Mouse (Mus musculus): ENCODE data around the gene Serpina3n. TPM values are rescaled to one million over a fixed set of nuclear protein-coding genes. Genes with fewer than 3 reads are reported as not detected.
"Not testable (repeated sequence)": the region's sequence is repeated elsewhere in the genome, so short reads cannot be mapped to it uniquely, and the experiment has no call there.

The Serpina3n gene
- polyA plus RNA-seq, 1 experiment from 2014 or later, result 0.17 TPM

GRCm38 (mm10) chr12:104443716-104444115 is 37.2 kb downstream of the Serpina3n start:
- Histone ChIP-seq H3K9ac (no peak overlapping the region), H3K4me2 (replicated peaks) (no peak overlapping the region), H3K9me3 (replicated peaks) (no peaks in the 10 kb centered on the region), H3K27me3 (peaks cover 15% of the 10 kb centered on the region), H3K4me3 (no peak overlapping the region), H3K36me3 (no peaks in the 10 kb centered on the region), H3K4me1 (no peaks in the 10 kb centered on the region), H3K27ac (no peak overlapping the region)
- 86% methylated on average over 11 of the region's 11 CpGs for WGBS
- ATAC-seq (ENCODE audit: low FRiP score), result no peak

GRCm38 (mm10) chr12:104447056-104447455 is 40.5 kb downstream of the Serpina3n start:
- not testable (repeated sequence) for H3K4me3 ChIP-seq; ATAC-seq (ENCODE audit: low FRiP score); H3K27me3 ChIP-seq; H3K9ac ChIP-seq; H3K36me3 ChIP-seq; H3K4me2 ChIP-seq (replicated peaks); H3K9me3 ChIP-seq (replicated peaks); H3K27ac ChIP-seq; H3K4me1 ChIP-seq
- 80% methylated on average over 25 of the region's 25 CpGs for WGBS

GRCm38 (mm10) chr12:104448099-104448498 is 41.6 kb downstream of the Serpina3n start:
- WGBS, result 36% methylated on average over 13 of the region's 13 CpGs

GRCm38 (mm10) chr12:104450257-104450656 is 43.7 kb downstream of the Serpina3n start:
- WGBS, result 74% methylated on average over 10 of the region's 10 CpGs
- Histone ChIP-seq H3K4me3 (no peak overlapping the region), H3K27ac (no peak overlapping the region), H3K27me3 (0 out of 2 replicates have a peak, but pooled peaks cover 5% of the 10 kb centered on the region), H3K4me1 (no peaks in the 10 kb centered on the region), H3K9me3 (replicated peaks) (no peaks in the 10 kb centered on the region), H3K9ac (no peak overlapping the region), H3K4me2 (replicated peaks) (no peak overlapping the region), H3K36me3 (no peaks in the 10 kb centered on the region)
- no peak for ATAC-seq (ENCODE audit: low FRiP score)

More at GRCm38 (mm10) chr12:104448099-104448498, 41.6 kb downstream of the Serpina3n start:
- H3K36me3 ChIP-seq, result no peaks in the 10 kb centered on the region
- H3K4me1 ChIP-seq, result no peaks in the 10 kb centered on the region
- H3K27ac ChIP-seq, result no peak overlapping the region
- no peak overlapping the region for H3K4me3 ChIP-seq
- no peak overlapping the region; the same call in 1 of the 2 replicates for H3K4me2 ChIP-seq (replicated peaks)
- no peak for ATAC-seq (ENCODE audit: low FRiP score)
- 0 out of 2 replicates have a peak, but pooled peaks cover 2% of the 10 kb centered on the region for H3K27me3 ChIP-seq
- H3K9ac ChIP-seq, result no peak overlapping the region
- H3K9me3 ChIP-seq (replicated peaks), result no peaks in the 10 kb centered on the region

- H3K36me3 ChIP-seq, result no peaks in the 10 kb centered on the region
- H3K4me1 ChIP-seq, result no peaks in the 10 kb centered on the region
- H3K4me3 ChIP-seq, result no peak overlapping the region
- 0 out of 2 replicates have a peak, but pooled peaks cover 5% of the 10 kb centered on the region for H3K27me3 ChIP-seq
- H3K9ac ChIP-seq, result no peak overlapping the region
- WGBS, result 42% methylated on average over 1 of the region's 1 CpGs
- no peak overlapping the region for H3K4me2 ChIP-seq (replicated peaks)
- no peak for ATAC-seq (ENCODE audit: low FRiP score)
- H3K27ac ChIP-seq, result no peak overlapping the region
- H3K9me3 ChIP-seq (replicated peaks), result no peaks in the 10 kb centered on the region
These were observed 46.5 kb downstream of the Serpina3n start for GRCm38 (mm10) chr12:104453002-104453401.

- H3K9me3 ChIP-seq (replicated peaks), result no peaks in the 10 kb centered on the region
- no peak overlapping the region for H3K4me2 ChIP-seq (replicated peaks)
- WGBS, result 73% methylated on average over 6 of the region's 6 CpGs
- H3K4me3 ChIP-seq, result no peak overlapping the region
- H3K27ac ChIP-seq, result no peak overlapping the region
- no peak for ATAC-seq (ENCODE audit: low FRiP score)
- peaks cover 9% of the 10 kb centered on the region; the same call in 1 of the 2 replicates for H3K27me3 ChIP-seq
- no peaks in the 10 kb centered on the region for H3K36me3 ChIP-seq
- H3K9ac ChIP-seq, result no peak overlapping the region
- no peaks in the 10 kb centered on the region for H3K4me1 ChIP-seq
These were observed 52.8 kb downstream of the Serpina3n start for GRCm38 (mm10) chr12:104459377-104459776.

- no peak for ATAC-seq (ENCODE audit: low FRiP score)
- H3K36me3 ChIP-seq, result no peaks in the 10 kb centered on the region
- no peak overlapping the region for H3K4me2 ChIP-seq (replicated peaks)
These were observed 54.8 kb downstream of the Serpina3n start for GRCm38 (mm10) chr12:104461372-104461771.

More at GRCm38 (mm10) chr12:104461372-104461771, 54.8 kb downstream of the Serpina3n start:
- Histone ChIP-seq H3K9me3 (replicated peaks) (no peaks in the 10 kb centered on the region), H3K27ac (no peak overlapping the region), H3K9ac (no peak overlapping the region), H3K4me1 (no peaks in the 10 kb centered on the region), H3K4me3 (no peak overlapping the region), H3K27me3 (peaks cover 20% of the 10 kb centered on the region)
- 33% methylated on average over 8 of the region's 8 CpGs for WGBS

Other genes starting within 250 kb of the Serpina3n start
- gene Serpina3f, start 192.2 kb upstream of the Serpina3n start, polyA plus RNA-seq (2016; fragmentation: Nextera tagmentation; extraction: Ambion mirVana), result 0.14 and 0.34 TPM in 2 replicates
- gene Serpina3g, start 170.5 kb upstream of the Serpina3n start, polyA plus RNA-seq (2016; fragmentation: Nextera tagmentation; extraction: Ambion mirVana), result 0.40 and 0.61 TPM in 2 replicates
- 0.23 and 0.25 TPM in 2 replicates for gene Serpina3i, start 143.6 kb upstream of the Serpina3n start, polyA plus RNA-seq (2016; fragmentation: Nextera tagmentation; extraction: Ambion mirVana)
- not detected in 2 replicates for gene Serpina3j, start 92.2 kb upstream of the Serpina3n start, polyA plus RNA-seq (2016; fragmentation: Nextera tagmentation; extraction: Ambion mirVana)
- gene Serpina3k, start 68.2 kb upstream of the Serpina3n start, polyA plus RNA-seq (2016; fragmentation: Nextera tagmentation; extraction: Ambion mirVana), result not detected in 2 replicates
- gene Serpina3m, start 68.2 kb upstream of the Serpina3n start, polyA plus RNA-seq (2016; fragmentation: Nextera tagmentation; extraction: Ambion mirVana), result not detected in 2 replicates
- 1.5 and 1.8 TPM in 2 replicates for gene Gsc, start 66.6 kb downstream of the Serpina3n start, polyA plus RNA-seq (2016; fragmentation: Nextera tagmentation; extraction: Ambion mirVana)